Mouse (Mus musculus): ENCODE data around the gene Dhcr7.

Gene Dhcr7

DNA sequence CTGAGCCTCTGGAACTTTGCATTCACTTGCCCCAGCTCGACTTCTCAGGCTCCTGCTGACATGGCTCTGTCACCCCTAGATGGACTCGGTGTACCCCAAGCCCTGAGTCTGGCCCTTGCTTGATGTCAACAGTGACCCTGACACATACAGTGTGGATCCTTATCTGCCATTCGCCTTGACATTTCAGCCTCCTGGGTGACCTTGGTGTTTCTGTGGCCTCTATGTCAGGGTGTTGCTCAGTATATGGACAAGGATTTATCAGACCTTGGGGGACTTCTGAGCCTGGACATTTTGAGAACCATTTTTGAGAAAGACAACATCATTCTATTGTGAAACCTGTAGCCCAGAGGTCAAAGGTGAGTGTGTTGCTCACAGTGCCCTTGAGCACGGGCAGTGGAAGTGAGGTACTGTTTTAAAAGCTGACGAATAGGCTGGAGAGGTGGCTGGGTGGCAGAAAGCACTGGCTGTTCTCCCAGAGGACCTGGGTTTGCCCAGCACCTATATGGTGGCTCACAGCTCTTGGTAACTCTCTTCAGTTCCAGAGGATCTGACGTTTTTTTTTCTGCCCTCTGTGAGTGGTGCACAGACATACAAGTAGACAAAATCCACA is 10.7 kb downstream of the Dhcr7 start:
- no peak for DNase-seq (ENCODE audit: low read depth, low spot score)

- no peak for DNase-seq (ENCODE audit: low read depth, low spot score)
Measured at GRCm38 (mm10) chr7:143834316-143834715, 11.4 kb downstream of the Dhcr7 start.

GRCm38 (mm10) chr7:143834972-143835371 is 12.0 kb downstream of the Dhcr7 start:
- DNase-seq (ENCODE audit: low read depth, low spot score), result no peak

DNA sequence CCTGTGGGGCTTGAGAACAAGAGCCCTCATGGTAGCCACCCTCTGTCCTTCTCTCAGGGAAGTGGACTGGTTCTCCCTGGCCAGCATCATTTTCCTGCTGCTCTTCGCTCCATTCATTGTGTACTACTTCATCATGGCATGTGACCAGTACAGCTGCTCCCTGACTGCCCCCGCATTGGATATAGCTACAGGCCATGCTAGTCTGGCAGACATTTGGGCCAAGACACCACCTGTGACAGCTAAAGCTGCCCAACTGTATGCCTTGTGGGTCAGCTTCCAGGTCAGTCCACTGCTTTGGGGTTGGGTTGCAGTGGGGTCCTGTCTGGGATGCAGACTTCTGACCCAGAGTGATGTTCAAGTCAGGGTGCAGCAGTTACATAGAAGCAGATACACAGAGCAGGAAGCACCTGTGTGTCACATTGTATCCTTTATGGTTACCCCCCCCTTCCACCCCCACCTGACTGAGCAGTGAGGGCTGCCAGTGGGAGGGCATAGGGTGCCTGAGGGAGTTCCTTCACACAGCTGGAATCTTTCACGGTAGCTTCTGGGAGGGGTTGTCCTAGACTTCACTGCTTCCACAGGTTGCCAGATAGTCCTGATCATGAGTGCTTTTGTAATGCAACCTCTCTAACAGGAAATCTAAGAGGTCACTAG is 14.9 kb downstream of the Dhcr7 start:
- DNase-seq (ENCODE audit: low read depth, low spot score), result no peak

- no peak for DNase-seq (ENCODE audit: low read depth, low spot score)
Measured at GRCm38 (mm10) chr7:143840121-143840520, 17.2 kb downstream of the Dhcr7 start.

DNA sequence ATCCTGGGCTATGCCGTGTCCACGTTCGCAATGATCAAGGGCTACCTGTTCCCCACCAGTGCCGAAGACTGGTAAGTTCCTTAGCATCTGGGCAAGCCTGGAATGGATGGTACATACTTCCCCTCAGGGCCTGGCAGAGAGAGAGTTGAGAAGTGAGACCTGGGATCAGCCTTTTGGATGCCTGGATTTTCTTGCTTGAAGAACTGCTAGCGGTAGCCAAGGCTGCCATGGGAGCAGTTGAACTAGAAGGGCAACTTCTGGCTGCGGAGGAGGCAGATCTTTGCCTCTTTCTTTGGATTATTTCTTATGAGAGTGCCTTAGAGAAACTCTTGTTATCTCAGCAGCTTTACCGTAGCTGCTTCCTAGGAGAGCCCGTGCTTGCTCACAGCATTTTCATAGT is 18.4 kb downstream of the Dhcr7 start:
- DNase-seq (ENCODE audit: low read depth, low spot score), result no peak

GRCm38 (mm10) chr7:143848127-143848767 is 25.3 kb downstream of the Dhcr7 start:
- DNase-seq (ENCODE audit: low read depth, low spot score), result no peak

DNA sequence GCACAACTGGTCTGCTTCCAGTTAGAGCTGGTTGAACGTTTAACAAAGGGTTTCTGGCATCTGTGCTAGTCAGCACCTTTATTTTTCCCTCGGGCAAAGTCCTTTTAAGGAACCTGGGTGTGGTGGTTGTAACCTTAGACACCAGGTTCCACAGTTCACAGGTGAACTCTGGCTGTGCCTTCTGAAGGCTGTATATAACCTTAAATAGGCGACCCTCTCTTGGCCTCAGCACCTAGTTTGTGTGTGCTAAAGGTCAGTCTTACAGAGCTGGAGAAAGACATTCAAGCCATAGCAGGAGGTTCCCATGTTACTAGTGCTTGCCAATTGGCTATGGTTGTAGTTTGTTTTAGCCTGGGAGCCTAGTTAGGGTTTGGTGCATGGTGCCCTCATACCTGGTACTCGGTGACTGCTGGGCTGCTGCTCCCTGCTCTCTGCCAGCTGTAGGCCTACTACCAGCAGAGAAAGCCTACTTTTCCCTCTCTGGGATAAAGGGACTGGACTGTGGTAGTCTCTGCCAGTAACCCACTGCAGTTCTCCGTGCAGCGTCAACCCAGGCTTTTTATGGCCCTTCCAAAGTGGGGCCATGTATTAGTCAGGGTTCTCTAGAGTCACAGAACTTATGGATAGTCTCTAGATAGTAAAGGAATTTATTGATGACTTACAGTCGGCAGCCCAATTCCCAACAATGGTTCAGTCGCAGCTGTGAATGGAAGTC is 26.0 kb downstream of the Dhcr7 start:
- DNase-seq (ENCODE audit: low read depth, low spot score), result no peak

DNA sequence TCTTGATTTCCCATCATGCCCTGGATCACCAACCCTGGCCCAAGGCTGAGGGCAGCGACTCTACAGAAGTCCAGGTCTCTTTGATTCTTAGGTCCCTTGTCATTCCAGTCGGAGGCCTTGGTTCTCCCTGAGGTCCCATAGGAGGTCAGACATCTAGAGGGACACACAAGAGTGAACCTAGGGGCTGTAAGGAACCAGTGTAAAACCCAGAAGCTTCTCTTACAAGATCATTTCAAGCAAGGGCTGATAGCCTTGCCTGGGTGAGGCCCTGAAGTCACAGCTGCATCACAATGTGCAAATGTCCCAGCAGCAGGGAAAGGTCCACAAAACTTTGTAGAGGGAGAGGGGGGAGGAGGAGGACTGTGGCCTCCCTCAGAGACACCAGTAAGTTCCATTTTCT is 43.6 kb downstream of the Dhcr7 start, which contains the start of gene Gm498:
Gm498 (plus strand) TSS at position 301 of the 400 bp plus-strand sequence.
- DNase-seq (ENCODE audit: low read depth, low spot score), result no peak

GRCm38 (mm10) chr7:143868874-143869273 is 45.9 kb downstream of the Dhcr7 start:
- no peak for DNase-seq (ENCODE audit: low read depth, low spot score)

DNA sequence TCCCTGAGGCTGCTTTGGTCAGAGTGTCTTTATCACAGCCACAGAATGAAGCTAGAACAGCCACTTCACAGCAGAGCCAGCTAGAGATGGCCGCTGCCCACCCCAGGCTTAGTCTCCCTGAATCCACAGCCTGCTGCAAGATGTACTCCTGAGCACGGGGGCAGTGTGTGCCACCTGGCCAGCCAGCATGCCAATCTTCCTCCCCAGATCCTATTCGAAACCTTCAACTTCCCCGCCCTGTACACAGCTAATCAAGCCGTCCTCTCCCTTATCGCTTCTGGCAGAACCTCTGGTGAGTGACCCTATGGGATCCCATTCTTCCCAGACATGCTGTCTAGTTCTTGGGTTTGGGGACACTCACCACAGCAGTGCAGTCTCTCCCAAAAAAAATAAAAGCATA is 60.8 kb downstream of the Dhcr7 start:
- DNase-seq (ENCODE audit: low read depth, low spot score), result no peak

GRCm38 (mm10) chr7:143891146-143891545 is 68.2 kb downstream of the Dhcr7 start:
- no peak for DNase-seq (ENCODE audit: low read depth, low spot score)

DNA sequence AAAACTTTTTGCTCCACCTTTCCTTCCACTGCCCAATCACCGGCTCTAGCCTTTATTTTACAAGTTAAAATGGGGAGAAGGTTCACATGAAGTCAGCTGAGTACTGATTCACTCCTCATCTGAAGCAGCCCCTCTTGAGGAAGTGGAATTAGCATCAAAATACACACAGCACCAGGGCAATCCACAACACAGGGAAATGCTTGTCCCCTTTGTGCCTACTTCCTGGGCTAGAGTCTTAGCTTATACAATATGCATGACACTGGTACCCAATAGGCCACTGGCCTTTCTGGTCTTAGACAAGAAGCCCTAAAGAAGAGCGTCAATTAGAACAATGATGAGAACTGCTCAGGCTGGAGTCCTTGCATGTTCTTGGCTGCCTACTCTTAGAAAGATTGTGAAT is 69.4 kb downstream of the Dhcr7 start:
- no peak for DNase-seq (ENCODE audit: low read depth, low spot score)

Data from WW6 (cell line).